Mouse (Mus musculus): ENCODE measurements at regions not wholly inside any gene's neighbourhood (a gene's known extent, or its start where the extent isn't known, plus 50 kb on each side); places are given as distances from the start of the nearest gene placed in this dataset.

- 13% methylated on average over 5 of the region's 5 CpGs for WGBS
- H3K4me2 ChIP-seq: no peak overlapping the region
- no peak overlapping the region for H3K9ac ChIP-seq
- no peak overlapping the region for H3K4me3 ChIP-seq
- H3K27ac ChIP-seq (replicated peaks): no peak overlapping the region
- no peak for ATAC-seq (ENCODE audit: extremely low read depth, insufficient number of reproducible peaks, low FRiP score, low TSS enrichment)
- no peaks in the 10 kb centered on the region for H3K9me3 ChIP-seq
- H3K4me1 ChIP-seq: no peaks in the 10 kb centered on the region
- H3K27me3 ChIP-seq (replicated peaks): peaks cover 76% of the 10 kb centered on the region
- H3K36me3 ChIP-seq: no peaks in the 10 kb centered on the region
These were observed 137.9 kb upstream of the Zc3h12a start for GRCm38 (mm10) chr4:125265575-125265974.

DNA sequence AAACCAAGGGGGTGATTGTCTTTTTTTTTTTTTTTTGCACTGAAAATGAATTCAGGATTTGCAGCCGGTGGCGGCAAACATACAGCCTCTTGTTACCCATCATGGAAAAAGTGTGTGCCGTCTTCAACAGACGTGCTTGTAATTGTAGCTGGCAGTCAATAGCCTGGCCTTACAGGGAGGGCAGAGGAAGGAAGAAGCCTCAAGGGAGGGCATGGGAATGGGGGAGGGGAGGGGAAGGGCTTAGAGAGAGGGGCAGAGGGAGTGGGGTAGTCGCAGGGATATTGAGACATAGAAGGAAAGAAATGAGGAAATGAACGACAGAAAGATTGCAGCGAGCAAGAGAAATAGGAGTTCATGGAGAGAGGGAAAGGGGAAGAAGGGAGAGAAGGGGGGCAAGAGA, 137.4 kb upstream of the Zc3h12a start:
- no peak overlapping the region for H3K9ac ChIP-seq
- WGBS: 49% methylated on average over 7 of the region's 7 CpGs
- ATAC-seq (ENCODE audit: extremely low read depth, insufficient number of reproducible peaks, low FRiP score, low TSS enrichment): no peak
- peaks cover 78% of the 10 kb centered on the region for H3K27me3 ChIP-seq (replicated peaks)
- no peak overlapping the region for H3K4me3 ChIP-seq
- no peak overlapping the region for H3K4me2 ChIP-seq
- H3K27ac ChIP-seq (replicated peaks): no peak overlapping the region
- no peaks in the 10 kb centered on the region for H3K36me3 ChIP-seq
- no peaks in the 10 kb centered on the region for H3K4me1 ChIP-seq
- no peaks in the 10 kb centered on the region for H3K9me3 ChIP-seq

GRCm38 (mm10) chr4:125261547-125261946, 133.9 kb upstream of the Zc3h12a start:
- Histone ChIP-seq H3K4me3 (no peak overlapping the region), H3K9me3 (no peaks in the 10 kb centered on the region), H3K4me2 (no peak overlapping the region), H3K27ac (replicated peaks) (no peak overlapping the region), H3K4me1 (no peaks in the 10 kb centered on the region), H3K9ac (no peak overlapping the region), H3K27me3 (replicated peaks) (peaks cover 69% of the 10 kb centered on the region), H3K36me3 (no peaks in the 10 kb centered on the region)
- ATAC-seq (ENCODE audit: extremely low read depth, insufficient number of reproducible peaks, low FRiP score, low TSS enrichment): no peak
- WGBS: 58% methylated on average over 8 of the region's 8 CpGs

- Histone ChIP-seq H3K4me3 (no peak overlapping the region), H3K9me3 (no peaks in the 10 kb centered on the region), H3K27me3 (replicated peaks) (peaks cover 57% of the 10 kb centered on the region), H3K9ac (no peak overlapping the region), H3K4me1 (no peaks in the 10 kb centered on the region), H3K4me2 (no peak overlapping the region), H3K36me3 (no peaks in the 10 kb centered on the region), H3K27ac (replicated peaks) (no peak overlapping the region)
- no peak for ATAC-seq (ENCODE audit: extremely low read depth, insufficient number of reproducible peaks, low FRiP score, low TSS enrichment)
- WGBS: 45% methylated on average over 10 of the region's 10 CpGs
These were observed 131.7 kb upstream of the Zc3h12a start for GRCm38 (mm10) chr4:125259306-125259705.

GRCm38 (mm10) chr4:125257916-125258315, 130.3 kb upstream of the Zc3h12a start:
- peaks cover 46% of the 10 kb centered on the region for H3K27me3 ChIP-seq (replicated peaks)

GRCm38 (mm10) chr4:125253161-125253560, 125.5 kb upstream of the Zc3h12a start:
- Histone ChIP-seq H3K4me3 (no peak overlapping the region), H3K27me3 (replicated peaks) (peaks cover 16% of the 10 kb centered on the region), H3K4me1 (no peaks in the 10 kb centered on the region), H3K9me3 (no peaks in the 10 kb centered on the region), H3K27ac (replicated peaks) (no peak overlapping the region), H3K36me3 (no peaks in the 10 kb centered on the region), H3K4me2 (no peak overlapping the region), H3K9ac (no peak overlapping the region)
- ATAC-seq (ENCODE audit: extremely low read depth, insufficient number of reproducible peaks, low FRiP score, low TSS enrichment): no peak
- 74% methylated on average over 3 of the region's 3 CpGs for WGBS

More at GRCm38 (mm10) chr4:125257916-125258315, 130.3 kb upstream of the Zc3h12a start:
- Histone ChIP-seq H3K9me3 (no peaks in the 10 kb centered on the region), H3K27ac (replicated peaks) (no peak overlapping the region), H3K4me2 (no peak overlapping the region), H3K4me1 (no peaks in the 10 kb centered on the region), H3K4me3 (no peak overlapping the region), H3K36me3 (no peaks in the 10 kb centered on the region), H3K9ac (no peak overlapping the region)
- whole genome bisulfite sequencing: 50% methylated on average over 6 of the region's 6 CpGs
- no peak for ATAC-seq (ENCODE audit: extremely low read depth, insufficient number of reproducible peaks, low FRiP score, low TSS enrichment)

DNA sequence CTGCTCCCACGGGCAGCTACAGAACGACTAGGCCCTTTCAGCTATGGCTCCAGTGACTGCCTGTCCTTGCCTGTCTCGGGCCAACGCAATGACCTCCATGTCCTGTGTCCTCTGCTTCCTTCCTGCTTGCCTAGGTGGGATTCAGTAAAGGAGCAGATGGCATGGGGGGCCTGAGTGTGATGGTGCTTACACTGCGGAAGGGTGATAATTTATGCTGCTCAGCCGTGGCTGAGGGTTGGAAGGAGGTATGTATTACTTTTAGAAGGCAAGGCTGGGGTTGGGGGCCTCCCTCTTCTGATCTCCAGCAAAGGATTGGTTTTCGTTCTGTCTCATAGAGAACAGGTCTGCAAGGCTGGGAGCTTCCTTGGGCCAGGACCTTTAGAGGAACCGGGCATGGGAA, 124.6 kb upstream of the Zc3h12a start:
- H3K27me3 ChIP-seq (replicated peaks): peaks cover 24% of the 10 kb centered on the region; the same call in 1 of the 2 replicates
- WGBS: 55% methylated on average over 8 of the region's 8 CpGs
- no peak overlapping the region for H3K27ac ChIP-seq (replicated peaks)
- ATAC-seq (ENCODE audit: extremely low read depth, insufficient number of reproducible peaks, low FRiP score, low TSS enrichment): no peak
- H3K9me3 ChIP-seq: no peaks in the 10 kb centered on the region
- H3K4me2 ChIP-seq: no peak overlapping the region
- no peaks in the 10 kb centered on the region for H3K4me1 ChIP-seq
- no peak overlapping the region for H3K9ac ChIP-seq
- no peaks in the 10 kb centered on the region for H3K36me3 ChIP-seq
- no peak overlapping the region for H3K4me3 ChIP-seq

GRCm38 (mm10) chr4:125249061-125249460, 121.4 kb upstream of the Zc3h12a start:
- no peak for ATAC-seq (ENCODE audit: extremely low read depth, insufficient number of reproducible peaks, low FRiP score, low TSS enrichment)

DNA sequence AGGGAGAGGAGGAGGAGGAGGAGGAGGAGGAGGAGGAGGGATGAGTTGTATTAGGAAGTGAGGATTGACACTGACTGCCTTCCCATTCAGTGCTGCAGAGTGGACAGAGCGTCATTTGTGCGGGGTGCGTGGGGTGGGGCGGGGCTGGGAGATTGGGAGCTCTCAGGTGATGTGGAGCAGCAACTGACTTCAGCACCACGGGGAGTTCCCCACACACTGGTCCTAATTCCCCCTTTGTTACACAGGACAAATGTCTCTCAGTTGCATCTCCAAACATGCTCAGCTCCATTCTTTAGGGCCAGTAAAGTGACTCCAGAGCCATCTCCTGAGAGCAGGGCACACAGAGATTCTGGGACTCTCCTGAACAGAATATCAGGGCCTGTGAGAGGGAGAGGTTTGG, 118.5 kb upstream of the Zc3h12a start:
- no peak for ATAC-seq (ENCODE audit: extremely low read depth, insufficient number of reproducible peaks, low FRiP score, low TSS enrichment)
- H3K9ac ChIP-seq: no peak overlapping the region
- no peak overlapping the region for H3K4me3 ChIP-seq
- H3K27me3 ChIP-seq (replicated peaks): peaks cover 36% of the 10 kb centered on the region
- H3K27ac ChIP-seq (replicated peaks): no peak overlapping the region
- H3K4me1 ChIP-seq: no peaks in the 10 kb centered on the region
- no peak overlapping the region for H3K4me2 ChIP-seq
- 15% methylated on average over 5 of the region's 5 CpGs for WGBS
- no peaks in the 10 kb centered on the region for H3K9me3 ChIP-seq
- no peaks in the 10 kb centered on the region for H3K36me3 ChIP-seq

More at GRCm38 (mm10) chr4:125249061-125249460, 121.4 kb upstream of the Zc3h12a start:
- Histone ChIP-seq H3K9me3 (no peaks in the 10 kb centered on the region), H3K4me2 (no peak overlapping the region), H3K36me3 (no peaks in the 10 kb centered on the region), H3K27ac (replicated peaks) (no peak overlapping the region), H3K9ac (no peak overlapping the region), H3K4me3 (no peak overlapping the region), H3K27me3 (replicated peaks) (peaks cover 25% of the 10 kb centered on the region; the same call in 1 of the 2 replicates), H3K4me1 (no peaks in the 10 kb centered on the region)
- 60% methylated on average over 7 of the region's 7 CpGs for WGBS

GRCm38 (mm10) chr4:125242512-125242911, 114.9 kb upstream of the Zc3h12a start:
- H3K27ac ChIP-seq (replicated peaks): no peak overlapping the region
- peaks cover 37% of the 10 kb centered on the region for H3K27me3 ChIP-seq (replicated peaks)
- no peaks in the 10 kb centered on the region for H3K4me1 ChIP-seq
- H3K36me3 ChIP-seq: no peaks in the 10 kb centered on the region
- no peak for ATAC-seq (ENCODE audit: extremely low read depth, insufficient number of reproducible peaks, low FRiP score, low TSS enrichment)
- no peak overlapping the region for H3K9ac ChIP-seq
- no peaks in the 10 kb centered on the region for H3K9me3 ChIP-seq
- no peak overlapping the region for H3K4me3 ChIP-seq
- WGBS: 32% methylated on average over 1 of the region's 1 CpGs
- no peak overlapping the region for H3K4me2 ChIP-seq

GRCm38 (mm10) chr4:125241577-125242262, 114.1 kb upstream of the Zc3h12a start:
- Histone ChIP-seq H3K27ac (replicated peaks) (no peak overlapping the region), H3K4me3 (no peak overlapping the region), H3K9me3 (no peaks in the 10 kb centered on the region), H3K4me2 (no peak overlapping the region), H3K36me3 (no peaks in the 10 kb centered on the region), H3K4me1 (no peaks in the 10 kb centered on the region), H3K9ac (no peak overlapping the region), H3K27me3 (replicated peaks) (peaks cover 40% of the 10 kb centered on the region)
- no peak for ATAC-seq (ENCODE audit: extremely low read depth, insufficient number of reproducible peaks, low FRiP score, low TSS enrichment)
- 27% methylated on average over 7 of the region's 7 CpGs for WGBS

- Histone ChIP-seq H3K27ac (replicated peaks) (no peak overlapping the region), H3K4me1 (no peaks in the 10 kb centered on the region), H3K9ac (no peak overlapping the region), H3K4me3 (no peak overlapping the region), H3K27me3 (replicated peaks) (peaks cover 60% of the 10 kb centered on the region), H3K9me3 (peaks cover 3% of the 10 kb centered on the region; the same call in 1 of the 2 replicates), H3K4me2 (no peak overlapping the region), H3K36me3 (no peaks in the 10 kb centered on the region)
- ATAC-seq (ENCODE audit: extremely low read depth, insufficient number of reproducible peaks, low FRiP score, low TSS enrichment): no peak
- WGBS: 19% methylated on average over 12 of the region's 12 CpGs
These were observed 104.1 kb upstream of the Zc3h12a start for GRCm38 (mm10) chr4:125231711-125232260.
